Comparison of ENCODE assay signal across 13 mouse cellular contexts in the genomic region with DNA sequence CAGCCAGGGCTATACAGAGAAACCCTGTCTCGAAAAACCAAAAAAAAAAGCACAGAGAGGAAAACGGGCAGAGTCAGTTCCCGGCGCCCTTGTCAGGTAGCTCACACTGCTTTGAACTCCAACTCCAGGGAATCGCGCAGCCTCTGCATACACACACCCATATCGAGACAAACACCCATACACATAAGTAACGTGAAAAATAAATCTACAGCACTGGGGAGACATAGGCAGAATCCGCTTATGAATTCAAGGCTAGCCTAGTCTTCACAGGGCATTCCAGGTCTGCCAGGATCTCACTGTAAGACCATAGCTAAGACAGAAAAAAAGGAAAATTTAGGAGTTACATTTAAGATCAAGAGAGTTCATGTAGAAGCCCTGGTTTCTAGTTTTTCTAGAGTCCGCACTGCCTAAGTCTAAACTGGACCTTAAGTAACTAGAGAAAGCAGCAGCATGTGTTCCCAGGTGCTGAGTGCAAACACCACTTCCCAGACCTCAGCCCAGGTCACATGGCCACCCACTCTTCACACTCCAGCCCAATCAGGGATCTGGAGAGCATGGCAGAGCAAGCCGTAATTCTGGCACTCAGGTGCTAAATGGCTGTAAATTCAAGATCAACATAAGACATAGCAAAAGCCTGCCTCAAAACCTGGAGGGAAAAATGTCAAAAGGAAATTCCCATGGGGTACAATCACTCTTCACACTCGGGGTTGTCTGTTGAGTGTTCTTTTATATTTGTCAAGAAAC.
"Had no signal": no experiment of that assay in that cellular context is flagged by ENCODE, and none has a peak within 500 bp of the region (broad histone marks: within the 10 kb centered on the region; RNA-seq: fewer than 3 reads in every experiment).

No protein-coding gene starts in this region.

- H3K9ac ChIP-seq: intestine, embryonic 15.5 days; liver, embryonic 15.5 days; lung, embryonic 15.5 days; midbrain, embryonic 15.5 days; neural tube, embryonic 12.5 days; stomach, embryonic 15.5 days had no signal

- H3K27ac ChIP-seq: intestine, embryonic 15.5 days; left cerebral cortex, adult 2 months; limb, embryonic 10.5 days; liver, embryonic 15.5 days; lung, embryonic 15.5 days; midbrain, embryonic 15.5 days; neural tube, embryonic 12.5 days; stomach, embryonic 15.5 days had no signal

- H3K4me1 ChIP-seq: intestine, embryonic 15.5 days; limb, embryonic 10.5 days; liver, embryonic 15.5 days; lung, embryonic 15.5 days; midbrain, embryonic 15.5 days; neural tube, embryonic 12.5 days; stomach, embryonic 15.5 days had no signal

- H3K27me3 ChIP-seq: intestine, embryonic 15.5 days; liver, embryonic 15.5 days; lung, embryonic 15.5 days; midbrain, embryonic 15.5 days; neural tube, embryonic 12.5 days; stomach, embryonic 15.5 days had no signal

- H3K4me3 ChIP-seq: intestine, embryonic 15.5 days; left cerebral cortex, adult 2 months; limb, embryonic 10.5 days; liver, embryonic 15.5 days; lung, embryonic 15.5 days; midbrain, embryonic 15.5 days; neural tube, embryonic 12.5 days; stomach, embryonic 15.5 days had no signal

- DNase-seq: kidney, adult 18-20 months; kidney, postnatal 10 days; thymus, adult 18-20 months; thymus, postnatal 14 days had no signal

- H3K4me2 ChIP-seq: intestine, embryonic 15.5 days; liver, embryonic 11.5 days; liver, embryonic 15.5 days; lung, embryonic 15.5 days; midbrain, embryonic 15.5 days; neural tube, embryonic 12.5 days; stomach, embryonic 15.5 days had no signal

- H3K9me3 ChIP-seq: intestine, embryonic 15.5 days; limb, embryonic 10.5 days; liver, embryonic 15.5 days; lung, embryonic 15.5 days; midbrain, embryonic 15.5 days; neural tube, embryonic 12.5 days; stomach, embryonic 15.5 days had no signal

- ATAC-seq: intestine, embryonic 15.5 days; midbrain, embryonic 15.5 days had no signal
